Mouse (Mus musculus): ENCODE measurements around the gene Nsdhl. TPM values are rescaled to one million over a fixed set of nuclear protein-coding genes. Genes with fewer than 3 reads are reported as not detected.

The Nsdhl gene
- 23.6 and 27.1 TPM in 2 replicates for polyA plus RNA-seq (2012; rRNA removed)

GRCm38 (mm10) chrX:72917884-72918681 lies at the start of gene Nsdhl, which contains the start of gene Cetn2:
TSS of gene Nsdhl (plus strand) at chrX:72918557.
TSS of gene Cetn2 (minus strand) at chrX:72918411.

GRCm38 (mm10) chrX:72986841-72987519 lies 68.6 kb downstream of the Nsdhl start, which contains the start of gene Zfp185:
TSS of gene Zfp185 (plus strand) at chrX:72987339.

Other genes with a start within 250 kb of the Nsdhl start
- 0.01 TPM in 1 of 2 replicates, not detected in the other for gene Gabrq, start 93.4 kb upstream of the Nsdhl start, polyA plus RNA-seq (2012; rRNA removed)
- 15.2 and 16.0 TPM in 2 replicates for gene Cetn2, start 146 bp upstream of the Nsdhl start, polyA plus RNA-seq (2012; rRNA removed)
- 0.76 and 1.1 TPM in 2 replicates for gene Zfp185, start 68.8 kb downstream of the Nsdhl start, polyA plus RNA-seq (2012; rRNA removed)
- 0.03 TPM in 1 of 2 replicates, not detected in the other for gene Pnma5, start 118.5 kb downstream of the Nsdhl start, polyA plus RNA-seq (2012; rRNA removed)
- 0.01 TPM in 1 of 2 replicates, not detected in the other for gene Pnma3, start 146.2 kb downstream of the Nsdhl start, polyA plus RNA-seq (2012; rRNA removed)
- 0.56 and 0.80 TPM in 2 replicates for gene Xlr4a, start 163.9 kb downstream of the Nsdhl start, polyA plus RNA-seq (2012; rRNA removed)
- gene Xlr3a, start 178.5 kb downstream of the Nsdhl start, polyA plus RNA-seq (2012; rRNA removed) = 0.59 and 1.3 TPM in 2 replicates
- gene Gm14685, start 198.5 kb downstream of the Nsdhl start, polyA plus RNA-seq (2012; rRNA removed) = 0.01 and 0.02 TPM in 2 replicates
- not detected in 2 replicates for gene Xlr5b, start 230.2 kb downstream of the Nsdhl start, polyA plus RNA-seq (2012; rRNA removed)
- gene DXBay18, start 230.9 kb downstream of the Nsdhl start, polyA plus RNA-seq (2012; rRNA removed) = 0.01 and 0.05 TPM in 2 replicates

Measured in liver, embryonic 14 days (tissue).